Mouse (Mus musculus): ENCODE results near the gene 5830473C10Rik. TPM values are rescaled to one million over a fixed set of nuclear protein-coding genes. Genes with fewer than 3 reads are reported as not detected.

Gene 5830473C10Rik
- total RNA-seq (2021) = not detected

GRCm38 (mm10) chr5:90560743-90561142 lies at the start of gene 5830473C10Rik:
Gene 5830473C10Rik (plus strand): TSS chr5:90561107.
- intact Hi-C loops (cut with DNase I) = no loop called here
- DNase-seq = no peak

- intact Hi-C loops (cut with DNase I) = no loop called here
- no peak for DNase-seq
These were observed 48.5 kb upstream of the 5830473C10Rik start for GRCm38 (mm10) chr5:90512288-90512955.

- no peak for DNase-seq
- intact Hi-C loops (cut with DNase I) = no loop called here
These were observed 45.3 kb upstream of the 5830473C10Rik start for GRCm38 (mm10) chr5:90515561-90515960.

GRCm38 (mm10) chr5:90518356-90519100 lies 42.4 kb upstream of the 5830473C10Rik start, which contains the start of gene Afm:
Gene Afm (plus strand): TSS chr5:90518932.
- intact Hi-C loops (cut with DNase I) = no loop called here
- DNase-seq = no peak

GRCm38 (mm10) chr5:90551191-90551590 lies 9.7 kb upstream of the 5830473C10Rik start:
- intact Hi-C loops (cut with DNase I) = no loop called here
- DNase-seq = no peak

GRCm38 (mm10) chr5:90556052-90556451 lies 4.9 kb upstream of the 5830473C10Rik start:
- intact Hi-C loops (cut with DNase I) = no loop called here
- no peak for DNase-seq

- no peak for DNase-seq
- intact Hi-C loops (cut with DNase I) = no loop called here
These were observed 891 bp downstream of the 5830473C10Rik start for GRCm38 (mm10) chr5:90561721-90562275.

GRCm38 (mm10) chr5:90562880-90563279 lies 2.0 kb downstream of the 5830473C10Rik start:
- DNase-seq = no peak
- intact Hi-C loops (cut with DNase I) = no loop called here

GRCm38 (mm10) chr5:90564161-90564560 lies 3.3 kb downstream of the 5830473C10Rik start:
- DNase-seq = no peak
- intact Hi-C loops (cut with DNase I) = no loop called here

- DNase-seq = no peak
- intact Hi-C loops (cut with DNase I) = no loop called here
These were observed 4.3 kb downstream of the 5830473C10Rik start for GRCm38 (mm10) chr5:90565205-90565604.

GRCm38 (mm10) chr5:90567788-90568187 lies 6.9 kb downstream of the 5830473C10Rik start:
- no peak for DNase-seq
- intact Hi-C loops (cut with DNase I) = no loop called here

GRCm38 (mm10) chr5:90568338-90568737 lies 7.4 kb downstream of the 5830473C10Rik start:
- intact Hi-C loops (cut with DNase I) = no loop called here
- no peak for DNase-seq

- intact Hi-C loops (cut with DNase I) = no loop called here
- no peak for DNase-seq
These were observed 10.3 kb downstream of the 5830473C10Rik start for GRCm38 (mm10) chr5:90571216-90571615.

- no peak for DNase-seq
- intact Hi-C loops (cut with DNase I) = no loop called here
These were observed 16.8 kb downstream of the 5830473C10Rik start for GRCm38 (mm10) chr5:90577751-90578150.

GRCm38 (mm10) chr5:90579556-90579955 lies 18.6 kb downstream of the 5830473C10Rik start:
- intact Hi-C loops (cut with DNase I) = no loop called here
- no peak for DNase-seq

GRCm38 (mm10) chr5:90582179-90582578 lies 21.3 kb downstream of the 5830473C10Rik start:
- no peak for DNase-seq
- intact Hi-C loops (cut with DNase I) = no loop called here

- DNase-seq = no peak
- intact Hi-C loops (cut with DNase I) = loop anchor here (5.0 kb wide), 1 partner anchor 82 kb away; no protein-coding TSS in a partner anchor
These were observed 23.9 kb downstream of the 5830473C10Rik start for GRCm38 (mm10) chr5:90584799-90585198.

GRCm38 (mm10) chr5:90586511-90586910 lies 25.6 kb downstream of the 5830473C10Rik start:
- intact Hi-C loops (cut with DNase I) = loop anchor here (5.0 kb wide), 1 partner anchor 84 kb away; no protein-coding TSS in a partner anchor

GRCm38 (mm10) chr5:90588104-90588503 lies 27.2 kb downstream of the 5830473C10Rik start:
- intact Hi-C loops (cut with DNase I) = loop anchor here (2.0 to 5.0 kb wide), 2 partner anchors 86 to 385 kb away; no protein-coding TSS in a partner anchor
- DNase-seq = no peak

More at GRCm38 (mm10) chr5:90586511-90586910, 25.6 kb downstream of the 5830473C10Rik start:
- no peak for DNase-seq

- peak; percentile 61 to 65 for DNase-seq
- intact Hi-C loops (cut with DNase I) = loop anchor here (2.0 to 5.0 kb wide), 2 partner anchors 87 to 386 kb away; no protein-coding TSS in a partner anchor
These were observed 28.0 kb downstream of the 5830473C10Rik start for GRCm38 (mm10) chr5:90588708-90589595.

Data from heart, postnatal 36 days (tissue).